Mouse (Mus musculus) brain, adult 10 weeks (tissue): ENCODE data around the gene Atp13a3. TPM values are rescaled to one million over a fixed set of nuclear protein-coding genes. Genes with fewer than 3 reads are reported as not detected.

ENCODE experiments used
- polyA plus RNA-seq: library from polyadenylated mRNA; stranded (reverse); fragments of 350-450 nt; fragmentation: Illumina TruSeq; extraction: RNeasy Lipid Tissue Mini Kit (QIAGEN cat#74804); gene quantifications from one replicate; pipeline ENCODE4 v1.2.3, GENCODE M21; 2015; ENCODE audit warnings: low read depth, low replicate concordance

Gene Atp13a3
- 27.3 TPM for polyA plus RNA-seq

GRCm38 (mm10) chr16:30405925-30406670 is at the start of gene Atp13a3:
TSS of gene Atp13a3 (minus strand) at chr16:30405975.

DNA sequence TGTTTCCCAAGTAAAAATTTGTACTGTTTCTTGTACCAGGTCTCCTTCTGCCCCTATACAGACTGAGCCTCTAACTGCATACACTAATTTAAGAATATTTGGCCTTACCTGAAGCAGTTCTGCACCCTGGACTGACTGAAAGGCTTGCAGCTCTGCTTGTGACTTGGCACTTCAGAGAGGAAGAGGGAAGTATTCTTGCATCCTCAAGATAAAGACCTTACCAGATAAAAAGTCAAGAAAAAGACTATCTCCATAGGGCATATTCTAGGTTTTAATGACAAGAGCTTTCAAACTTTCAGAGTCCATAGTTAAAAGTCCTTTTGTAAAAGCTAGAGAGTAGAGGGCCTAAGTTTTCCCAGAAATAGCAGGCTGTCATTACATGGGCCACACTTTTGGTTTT is 95.1 kb downstream of the Atp13a3 start, which contains the start of gene Gp5:
Gene Gp5, minus strand, starts transcription at position 133 of the 400 bp plus-strand sequence.

DNA sequence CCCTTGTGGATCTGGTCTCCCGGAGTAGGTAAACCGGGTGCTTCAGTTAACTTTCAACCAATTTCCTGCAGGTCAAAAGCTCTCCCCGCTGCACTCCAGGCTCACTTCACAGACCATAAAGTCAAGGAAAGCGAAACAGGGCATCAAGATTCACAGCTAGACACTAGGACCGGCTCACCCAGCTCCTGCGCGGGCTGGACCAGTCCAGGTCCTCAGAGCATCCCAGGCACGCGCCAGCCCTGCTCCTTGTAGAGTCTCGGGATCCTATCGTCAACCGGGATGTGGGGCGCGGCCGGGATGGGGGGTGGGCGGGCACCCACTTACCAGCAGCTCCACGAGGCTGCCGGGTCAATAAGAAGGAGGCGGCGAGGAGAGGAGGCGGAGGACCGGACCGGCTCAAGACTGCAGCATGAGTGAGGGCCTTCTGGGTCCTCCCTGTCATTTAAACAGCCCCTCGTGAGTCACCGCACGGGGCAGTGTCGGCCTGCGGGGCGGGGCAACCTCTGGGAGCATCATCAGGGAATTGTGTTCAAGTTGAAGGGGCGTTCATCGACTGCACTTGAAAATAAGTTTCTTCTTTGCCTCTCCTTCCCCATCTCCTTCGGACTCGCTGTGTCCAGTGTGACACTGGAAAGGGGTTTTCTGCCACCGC is 122.8 kb downstream of the Atp13a3 start, which contains the start of gene Lrrc15:
Gene Lrrc15, minus strand, starts transcription at position 413 of the 652 bp plus-strand sequence.

DNA sequence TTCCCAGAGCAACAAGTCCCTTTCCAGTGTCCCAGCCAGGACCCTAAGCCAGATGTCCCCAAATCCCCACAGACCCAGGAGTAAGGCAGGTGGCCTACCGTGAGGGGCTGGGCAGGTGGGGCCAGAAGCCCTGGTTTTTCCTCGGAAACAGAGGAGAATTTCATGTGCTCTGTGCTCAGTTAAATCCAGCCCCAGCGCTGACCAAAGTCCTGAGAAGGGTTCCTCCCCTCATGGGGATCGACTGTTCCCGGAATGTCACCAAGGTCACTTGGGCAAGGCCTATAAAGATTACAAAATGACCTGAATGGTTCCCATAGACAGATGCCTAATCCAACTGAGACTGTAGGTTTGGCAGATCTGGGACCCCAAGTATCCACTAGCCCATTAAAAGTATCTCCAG is 138.4 kb downstream of the Atp13a3 start, which contains the start of gene Cpn2:
Gene Cpn2, minus strand, starts transcription at position 141 of the 400 bp plus-strand sequence.

Other genes with a start within 250 kb of the Atp13a3 start
- gene Cpn2, start 138.5 kb downstream of the Atp13a3 start, polyA plus RNA-seq, result not detected
- not detected for gene Lrrc15, start 122.7 kb downstream of the Atp13a3 start, polyA plus RNA-seq
- gene Gp5, start 95.2 kb downstream of the Atp13a3 start, polyA plus RNA-seq, result 0.67 TPM
- gene Tmem44, start 144.9 kb upstream of the Atp13a3 start, polyA plus RNA-seq, result 60.8 TPM
- gene Lsg1, start 181.6 kb upstream of the Atp13a3 start, polyA plus RNA-seq, result 17.2 TPM
- gene Fam43a, start 193.7 kb upstream of the Atp13a3 start, polyA plus RNA-seq, result 10.4 TPM